14 mouse cellular contexts compared by ENCODE assay signal in the genomic region with DNA sequence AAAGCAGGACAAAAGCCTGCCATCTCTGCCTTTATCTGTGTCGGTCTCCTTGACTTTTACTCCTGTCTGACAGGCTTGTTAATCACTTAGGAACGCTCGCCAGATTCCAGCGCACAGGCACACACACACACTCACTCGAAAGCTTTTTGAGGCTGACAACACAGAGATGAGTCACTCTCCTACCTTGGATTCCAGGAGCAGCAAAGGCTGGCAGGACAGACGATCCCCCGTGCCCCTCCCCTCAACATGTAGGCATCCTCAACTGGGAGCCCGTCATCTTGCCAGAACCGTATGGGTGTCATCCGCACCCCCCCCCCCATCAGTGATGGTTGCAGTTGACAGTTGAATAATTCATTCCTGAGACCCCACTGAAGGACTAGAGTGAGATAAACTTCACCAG. TPM values are rescaled to one million over a fixed set of nuclear protein-coding genes. Genes with fewer than 3 reads are reported as not detected.
DNase-seq lines count a peak whose midpoint lies in the region; ATAC-seq lines count a peak whose summit lies in the region.
"Had no signal": no experiment of that assay in that cellular context is flagged by ENCODE, and none has a peak within 500 bp of the region (broad histone marks: within the 10 kb centered on the region; RNA-seq: fewer than 3 reads in every experiment).

No protein-coding gene starts in this region.

- 24% methylated on average over 10 of the region's 10 CpGs for WGBS in midbrain, embryonic 12.5 days

- H3K27me3 ChIP-seq in midbrain, embryonic 12.5 days = peaks cover 17% of the 10 kb centered on the region
- H3K27me3 ChIP-seq: limb, embryonic 13.5 days; stomach, embryonic 15.5 days had no signal

- H3K27ac ChIP-seq in midbrain, embryonic 12.5 days (replicated peaks) = peak overlapping the region; percentile 16; the same call in 1 of the 2 replicates
- H3K27ac ChIP-seq: limb, embryonic 13.5 days; stomach, embryonic 15.5 days had no signal

- H3K9ac ChIP-seq in midbrain, embryonic 12.5 days (replicated peaks) = no peak overlapping the region
- H3K9ac ChIP-seq: limb, embryonic 13.5 days; stomach, embryonic 15.5 days had no signal

- intact Hi-C loops in left cerebral cortex, postnatal 10 days (cut with DNase I) = no loop called here
- intact Hi-C loops in heart, postnatal 14 days (cut with DNase I) = no loop called here

- H3K4me1 ChIP-seq in midbrain, embryonic 12.5 days = peaks cover 30% of the 10 kb centered on the region
- H3K4me1 ChIP-seq: stomach, embryonic 15.5 days had no signal

- no peaks in the 10 kb centered on the region for H3K36me3 ChIP-seq in midbrain, embryonic 12.5 days
- H3K36me3 ChIP-seq: limb, embryonic 13.5 days; stomach, embryonic 15.5 days had no signal

- DNase-seq in left cerebral cortex, adult 11 months (ENCODE audit: low spot score) = peak; percentile 9
- no peak for DNase-seq in left cerebral cortex, postnatal 10 days (ENCODE audit: extremely low spot score in 1 of 2, low spot score in 2 of 2)
- peak; percentile 48 for DNase-seq in R1 (ENCODE audit: low read depth, low spot score)
- DNase-seq in fibroblast of lung, adult 2 months (ENCODE audit: low read depth) = peak; percentile 7
- DNase-seq in urinary bladder, postnatal 36 days (ENCODE audit: low spot score in 2 of 2) = no peak
- no peak for DNase-seq in heart, postnatal 14 days
- DNase-seq: cerebellum, postnatal 14 days; heart, postnatal 36 days; kidney, postnatal 14 days; lung, postnatal 10 days had no signal

- ATAC-seq in midbrain, embryonic 12.5 days (ENCODE audit: low FRiP score, low read depth) = no peak
- no peak for ATAC-seq in megakaryocyte, adult 5-6 weeks (ENCODE audit: poor library complexity, severe bottlenecking)

- H3K9me3 ChIP-seq in midbrain, embryonic 12.5 days = no peaks in the 10 kb centered on the region
- H3K9me3 ChIP-seq: limb, embryonic 13.5 days; stomach, embryonic 15.5 days had no signal

- H3K4me3 ChIP-seq in midbrain, embryonic 12.5 days = no peak overlapping the region
- H3K4me3 ChIP-seq: limb, embryonic 13.5 days; stomach, embryonic 15.5 days had no signal

- H3K4me2 ChIP-seq in midbrain, embryonic 12.5 days (replicated peaks) = peak overlapping the region; percentile 21
- H3K4me2 ChIP-seq: limb, embryonic 13.5 days; stomach, embryonic 15.5 days had no signal

RNA-seq across cellular contexts. Expression of a gene that starts 25.1 kb away (rescaled TPM):
- total RNA-seq in left cerebral cortex, postnatal 10 days (2021) = 1 to 10 TPM; 1.9 to 2.0 TPM
- 0.17 and 0.18 TPM in 2 replicates for polyA plus RNA-seq in midbrain, embryonic 12.5 days (2016; fragmentation: Nextera tagmentation; extraction: Ambion mirVana)
- total RNA-seq in heart, postnatal 14 days (2021) = not detected
- total RNA-seq in megakaryocyte, adult 5-6 weeks (2015) = not detected in 2 replicates
- not detected in 2 replicates for total RNA-seq in megakaryocyte, adult 5-6 weeks (2017)
- total RNA-seq: heart, postnatal 36 days had no signal

Comparison
In these comparisons a context has a peak if more than half of its experiments do, and no peak if none do; other contexts are left out.
1. DNase-seq: peak in left cerebral cortex, adult 11 months (single experiment), R1 (single experiment) and fibroblast of lung, adult 2 months (single experiment); none in left cerebral cortex, postnatal 10 days (0 of 2), urinary bladder, postnatal 36 days (0 of 2) and heart, postnatal 14 days (0 of 2).